In genomic region chrX:102643823-102644572, GRCm38 (mm10) we compare ENCODE assay signal across 8 mouse cellular contexts. TPM values are rescaled to one million over a fixed set of nuclear protein-coding genes. Genes with fewer than 3 reads are reported as not detected.
DNase-seq lines count a peak whose midpoint lies in the region; ATAC-seq lines count a peak whose summit lies in the region.

TSS of gene Phka1 (minus strand) at chrX:102644246.

- no peaks in the 10 kb centered on the region for H3K36me3 ChIP-seq in hindbrain, embryonic 12.5 days

- peak; percentile 79 for ATAC-seq in hindbrain, embryonic 12.5 days (ENCODE audit: low FRiP score)

- peak; percentile 41 for DNase-seq in MN1 (ENCODE audit: low spot score)
- DNase-seq in cerebellum, postnatal 10 days, result peak; percentile 71 to 79
- peak; percentile 62 to 66 for DNase-seq in frontal cortex, postnatal 10 days (ENCODE audit: low spot score in 2 of 2)
- peak; percentile 23 to 53 for DNase-seq in layer of hippocampus, postnatal 25 days (ENCODE audit: extremely low spot score in 1 of 2, low spot score in 1 of 2)
- DNase-seq in lung, postnatal 14 days, result peak; percentile 82
- peak; percentile 42 for DNase-seq in retina, adult 2 months (ENCODE audit: low read depth, low spot score)
- peak; percentile 65 to 67 for DNase-seq in urinary bladder, adult 18-20 months (ENCODE audit: low spot score in 2 of 2)

- H3K4me1 ChIP-seq in hindbrain, embryonic 12.5 days, result no peaks in the 10 kb centered on the region

- H3K4me3 ChIP-seq in hindbrain, embryonic 12.5 days, result peak within 1 kb of the TSS; percentile 51

- peak within 1 kb of the TSS; percentile 55 for H3K4me2 ChIP-seq in hindbrain, embryonic 12.5 days (replicated peaks)

- no peaks in the 10 kb centered on the region for H3K9me3 ChIP-seq in hindbrain, embryonic 12.5 days (replicated peaks)

- no peak within 1 kb of the TSS for H3K27ac ChIP-seq in hindbrain, embryonic 12.5 days

- peaks cover 29% of the 10 kb centered on the region for H3K27me3 ChIP-seq in hindbrain, embryonic 12.5 days

- peak within 1 kb of the TSS; percentile 56 for H3K9ac ChIP-seq in hindbrain, embryonic 12.5 days

- WGBS in hindbrain, embryonic 12.5 days, result 30% methylated on average over 58 of the region's 60 CpGs

RNA-seq across cellular contexts. Expression of gene Phka1, which starts in this region (rescaled TPM):
- polyA plus RNA-seq in hindbrain, embryonic 12.5 days (2016; fragmentation: Nextera tagmentation; extraction: Ambion mirVana), result 7.8 and 9.5 TPM in 2 replicates
- 10 to 100 TPM; 23.9 to 24.3 TPM for total RNA-seq in layer of hippocampus, postnatal 25 days (2021)
